Mouse (Mus musculus) adrenal gland, adult 2 months (tissue): ENCODE results near the gene Ehbp1. TPM values are rescaled to one million over a fixed set of nuclear protein-coding genes. Genes with fewer than 3 reads are reported as not detected.

Experiments used
- DNase-seq: peaks from one replicate; pipeline ENCODE4 v3.0.0; 2021
- long read RNA-seq: library from polyadenylated mRNA; stranded (forward); transcript quantifications from one replicate; pipeline ENCODE4 v2.0.0, GENCODE M21; 2021
- polyA plus RNA-seq: library from polyadenylated mRNA; depleted of rRNA; stranded (reverse); fragments of >200 nt; gene quantifications from 2 replicates; pipeline ENCODE4 v1.2.3, GENCODE M21; 2012; rRNA removed
- total RNA-seq, 2 experiments: library from RNA; stranded (reverse); gene quantifications; 2 replicates each; pipeline ENCODE4 v1.2.3; 2021

Gene Ehbp1
- 10 to 100 TPM; 20.0 to 22.6 TPM for total RNA-seq
- 0.41 and 0.84 TPM in 2 replicates for polyA plus RNA-seq
- long read RNA-seq, partial matches to known transcripts, result 0 of 1 reads
- long read RNA-seq, other reads (novel, unspliced or antisense), result 1 of 1 reads

DNA sequence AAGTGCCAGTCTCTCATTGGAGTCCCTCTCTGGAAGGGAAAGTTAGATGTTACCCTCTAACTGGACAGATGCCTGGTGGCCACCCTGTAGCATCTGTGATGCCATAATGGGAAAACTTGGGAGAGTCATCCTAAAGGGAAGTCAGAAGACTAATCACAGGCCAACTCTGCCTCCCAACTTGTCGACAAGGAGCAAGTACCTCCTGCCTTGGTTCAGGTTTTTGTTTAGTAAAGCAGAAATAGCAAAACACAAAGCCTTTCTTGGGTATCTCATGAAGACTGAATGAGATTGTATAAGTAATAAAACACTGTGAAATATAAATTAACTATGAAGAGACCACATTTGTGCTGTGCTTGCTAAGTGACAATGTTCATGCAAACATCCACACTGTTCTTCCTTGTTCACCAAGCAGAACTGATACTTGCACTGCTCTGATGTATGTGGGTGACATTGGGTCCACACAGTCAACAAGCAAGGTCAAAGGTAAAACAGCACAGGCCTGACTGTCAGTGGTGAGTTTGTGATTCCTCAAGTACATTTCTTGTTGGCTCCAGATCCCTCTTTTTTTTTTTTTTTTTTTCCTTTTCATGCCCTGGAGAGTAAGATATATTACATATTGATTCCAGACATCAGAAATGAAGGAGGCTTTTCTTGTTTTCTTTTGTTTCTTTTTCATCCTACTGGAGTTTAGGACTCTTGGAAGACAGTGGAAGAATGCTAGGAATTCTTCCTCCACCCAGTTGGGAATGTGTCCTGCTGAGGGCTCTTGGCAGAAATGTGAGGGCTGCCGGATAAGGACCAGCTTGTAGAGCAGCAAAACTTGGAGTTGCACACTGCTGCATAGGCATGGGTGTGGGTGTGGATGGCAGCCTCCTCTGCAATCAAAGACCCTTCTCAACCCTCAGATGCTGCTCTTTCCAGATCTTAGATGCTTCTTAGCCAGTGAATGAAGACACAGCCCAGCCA lies at the start of gene Ehbp1:
Ehbp1 (minus strand) TSS at position 51 of the 966 bp plus-strand sequence.
- no peak for DNase-seq

DNA sequence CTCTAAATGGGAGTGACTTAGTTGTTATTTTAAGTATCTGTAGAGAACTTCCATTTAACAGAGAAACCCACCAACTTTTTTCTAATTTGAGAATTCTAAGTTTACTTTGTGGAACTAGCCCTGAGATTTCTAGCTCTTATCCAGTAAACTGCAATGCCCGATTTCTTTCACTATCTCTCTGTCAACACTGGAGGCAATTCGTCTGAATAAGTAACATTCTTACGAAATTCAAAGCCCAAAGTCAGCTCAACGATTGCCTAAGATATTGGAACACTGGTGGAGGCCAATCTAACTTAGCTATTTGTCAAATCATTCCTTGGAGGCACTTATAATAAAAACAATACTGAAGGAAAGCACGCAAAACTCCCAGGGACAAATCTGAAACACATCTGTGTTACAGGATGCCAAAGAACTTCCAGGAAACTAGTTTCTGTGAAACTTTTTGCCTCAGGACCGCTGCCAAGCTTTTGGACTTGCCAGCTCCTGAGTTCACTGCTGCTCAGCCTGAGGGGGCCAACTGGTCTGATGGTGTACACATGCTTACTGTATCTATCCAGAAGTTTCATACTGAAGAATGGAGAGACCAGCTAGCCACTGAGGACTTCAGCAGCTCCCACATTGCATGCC lies 45.5 kb upstream of the Ehbp1 start:
- DNase-seq, result peak; percentile 45

DNA sequence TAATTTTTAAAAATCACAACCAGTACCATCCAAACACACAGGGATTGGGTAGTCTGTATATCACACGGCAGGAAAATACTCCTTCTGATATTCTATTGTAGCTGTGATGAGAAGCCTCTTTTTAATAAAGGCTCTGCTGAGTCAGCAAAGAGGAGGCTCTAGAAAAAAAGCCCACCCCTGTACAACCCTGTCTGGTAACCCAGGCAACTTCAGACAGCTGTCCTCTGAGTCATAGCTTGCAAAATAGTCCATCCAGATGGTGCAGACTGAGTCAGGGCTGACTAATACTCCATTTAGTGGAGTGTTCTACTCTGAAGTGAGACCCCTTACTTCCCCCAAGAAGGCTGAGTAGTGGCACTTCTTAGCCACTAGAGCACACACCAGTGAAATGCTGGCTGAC lies 41.4 kb upstream of the Ehbp1 start:
- DNase-seq, result no peak

GRCm38 (mm10) chr11:22374811-22375210 lies 32.7 kb upstream of the Ehbp1 start:
- no peak for DNase-seq

DNA sequence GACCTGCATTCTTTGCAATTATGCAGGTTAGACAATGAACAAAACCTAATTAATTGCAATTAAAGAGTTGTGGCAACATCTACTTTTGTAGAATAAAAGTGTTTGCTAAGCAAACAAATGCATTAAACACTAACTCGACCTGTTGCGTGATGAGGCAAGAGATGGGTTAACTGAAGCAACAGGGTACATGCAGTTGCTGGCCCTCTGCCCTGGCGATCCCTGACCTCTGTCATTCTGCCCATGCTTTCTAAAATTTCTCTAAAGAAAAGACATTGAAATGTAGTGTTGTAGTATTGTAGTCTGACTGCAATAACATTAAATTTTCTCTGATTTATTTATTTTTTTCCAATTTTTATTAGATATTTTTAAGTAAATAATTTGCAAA lies 31.2 kb upstream of the Ehbp1 start:
- no peak for DNase-seq

DNA sequence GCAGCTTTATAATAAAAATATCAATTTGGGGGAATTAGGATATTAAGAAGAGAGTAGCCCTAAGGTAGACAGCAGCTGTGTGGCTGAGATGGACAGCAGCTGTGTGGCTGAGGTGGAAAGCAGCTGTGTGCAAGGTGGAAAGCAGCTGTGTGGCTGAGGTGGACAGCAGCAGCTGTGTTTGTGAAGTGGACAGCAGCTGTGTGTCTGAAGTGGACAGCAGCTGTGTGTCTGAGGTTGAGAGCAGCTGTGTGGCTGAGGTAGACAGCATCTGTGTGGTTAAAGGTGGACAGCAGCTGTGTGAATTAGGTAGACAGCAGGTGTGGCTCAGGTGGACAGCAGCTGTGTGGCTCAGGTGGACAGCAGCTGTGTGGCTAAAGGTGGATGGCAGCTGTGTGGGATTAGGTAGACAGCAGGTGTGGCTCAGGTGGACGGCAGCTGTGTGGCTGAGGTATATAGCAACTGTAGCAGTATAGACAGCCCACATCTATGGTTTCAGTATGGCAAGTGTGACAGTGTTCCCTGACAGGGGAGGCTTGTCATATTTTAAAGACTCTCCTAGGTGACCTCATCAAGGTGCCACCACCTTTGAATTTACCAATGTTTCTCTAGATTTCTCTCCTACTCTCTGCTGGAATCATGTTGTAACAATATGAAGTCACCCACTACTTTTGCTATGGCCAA lies 30.7 kb upstream of the Ehbp1 start:
- DNase-seq, result no peak

- DNase-seq, result no peak
Measured at GRCm38 (mm10) chr11:22369841-22370240, 27.7 kb upstream of the Ehbp1 start.

DNA sequence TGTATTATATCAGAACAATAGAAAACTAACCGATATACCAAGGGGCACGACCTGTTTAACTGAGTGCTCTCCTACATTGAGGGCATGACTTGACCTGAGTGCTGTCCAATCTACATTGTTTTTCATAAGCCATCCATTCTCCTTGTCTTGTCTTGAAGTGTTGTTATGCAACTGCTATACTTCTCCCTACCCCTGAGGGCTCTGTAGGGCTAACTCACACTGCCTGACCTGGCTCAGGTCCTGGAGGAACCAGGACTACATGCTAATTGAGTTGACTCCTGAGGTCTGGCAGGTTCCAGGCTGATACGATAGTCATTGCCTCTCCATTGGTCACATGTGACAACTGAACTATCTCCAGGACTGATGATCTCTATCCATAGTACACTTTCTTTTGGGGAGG lies 26.5 kb upstream of the Ehbp1 start:
- DNase-seq, result no peak

DNA sequence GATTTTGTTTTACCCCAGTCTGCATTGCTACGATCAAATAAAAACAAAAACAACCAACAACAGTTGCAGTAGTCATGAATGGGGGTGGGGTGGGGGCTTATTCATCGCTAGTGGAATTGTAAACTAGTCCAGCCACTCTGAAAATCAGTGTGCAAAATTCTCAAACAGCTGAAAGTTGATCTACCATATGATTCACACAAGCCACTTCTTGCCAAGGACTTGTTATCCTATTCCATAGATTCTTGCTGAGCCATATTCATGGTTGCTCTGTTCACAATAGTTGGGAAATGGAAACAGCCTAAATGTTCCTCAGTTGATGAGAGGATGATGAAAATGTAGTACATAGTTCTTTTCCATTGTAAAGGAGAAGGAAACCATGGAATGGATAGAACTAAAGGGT lies 24.4 kb upstream of the Ehbp1 start:
- DNase-seq, result no peak

DNA sequence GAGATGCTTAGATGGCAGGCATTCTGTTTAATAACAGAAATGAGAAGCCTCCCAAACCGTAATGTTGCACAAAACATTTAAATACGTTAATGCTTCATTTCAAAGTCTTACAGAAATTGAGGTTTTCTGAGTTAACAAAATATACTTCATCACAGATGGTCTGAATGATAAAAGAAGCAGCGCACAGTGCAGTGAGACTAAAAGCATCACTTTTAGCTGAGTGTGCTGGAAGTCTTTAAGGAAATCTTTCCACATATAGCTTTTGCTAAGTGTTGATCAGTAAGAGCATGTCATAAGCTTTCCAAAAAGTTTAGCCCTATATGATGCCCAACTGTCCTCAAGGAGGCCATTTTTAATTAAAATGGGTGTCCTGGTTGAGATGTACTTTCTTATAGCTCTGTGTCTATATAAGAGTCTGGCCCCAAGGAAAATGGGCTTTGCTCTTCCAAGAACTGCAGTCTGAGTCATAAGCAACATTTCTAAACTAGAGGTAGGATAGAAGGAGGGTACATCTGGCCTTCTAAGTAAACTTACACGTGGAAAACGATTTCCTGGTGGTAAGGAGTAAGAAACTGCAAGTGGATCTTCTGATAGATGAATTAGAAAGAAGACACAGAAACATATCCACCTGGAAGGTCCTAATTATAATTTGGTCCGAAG lies 12.0 kb upstream of the Ehbp1 start:
- no peak for DNase-seq

GRCm38 (mm10) chr11:22349945-22350344 lies 7.9 kb upstream of the Ehbp1 start:
- no peak for DNase-seq

- DNase-seq, result no peak
Measured at GRCm38 (mm10) chr11:22348536-22348910, 6.4 kb upstream of the Ehbp1 start.

DNA sequence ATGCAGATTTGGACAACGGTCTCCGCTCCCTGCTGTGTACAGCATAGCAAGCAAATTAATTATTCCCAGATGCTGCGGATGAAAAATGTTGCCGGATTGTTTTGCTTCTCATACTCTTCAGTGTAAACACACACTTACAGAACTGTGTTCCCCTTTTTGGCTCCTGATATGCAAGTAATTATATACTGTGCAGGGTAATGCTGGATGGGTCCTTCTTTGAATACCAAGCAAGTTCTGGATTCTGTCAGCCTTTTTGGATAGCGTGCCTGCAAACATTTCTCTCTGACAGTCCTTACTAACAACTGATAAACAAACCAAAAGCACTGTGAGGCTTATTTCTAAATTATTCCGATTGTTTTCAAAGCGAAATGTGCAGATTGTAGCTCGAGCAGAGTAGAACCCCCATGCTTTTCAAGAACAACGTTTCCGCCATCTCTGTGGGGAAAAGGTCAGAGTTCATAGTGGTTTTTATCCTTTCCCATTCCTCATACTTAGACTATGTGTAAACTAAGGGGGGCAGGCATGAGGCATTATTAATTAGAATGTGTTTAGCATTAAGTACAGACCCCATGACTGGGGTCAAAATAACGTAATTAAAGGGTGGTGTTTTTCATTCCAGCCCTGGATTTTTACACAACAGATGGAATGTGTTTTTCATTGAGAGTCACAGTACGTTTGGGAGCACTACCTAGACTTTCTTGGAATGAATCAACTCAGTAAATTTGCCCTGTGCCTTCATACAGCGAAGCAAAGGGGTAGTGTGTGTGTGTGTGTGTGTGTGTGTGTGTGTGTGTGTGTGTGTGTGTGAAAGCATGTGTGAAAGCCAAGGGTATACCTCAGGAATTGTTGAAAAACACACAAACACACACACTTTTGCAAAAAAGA lies 5.8 kb upstream of the Ehbp1 start:
- DNase-seq, result no peak

GRCm38 (mm10) chr11:22327302-22327910 lies 14.7 kb downstream of the Ehbp1 start:
- DNase-seq, result no peak

- peak; percentile 58 for DNase-seq
Measured at GRCm38 (mm10) chr11:22317824-22318411, 24.2 kb downstream of the Ehbp1 start.

GRCm38 (mm10) chr11:22315801-22316200 lies 26.3 kb downstream of the Ehbp1 start:
- DNase-seq, result no peak

DNA sequence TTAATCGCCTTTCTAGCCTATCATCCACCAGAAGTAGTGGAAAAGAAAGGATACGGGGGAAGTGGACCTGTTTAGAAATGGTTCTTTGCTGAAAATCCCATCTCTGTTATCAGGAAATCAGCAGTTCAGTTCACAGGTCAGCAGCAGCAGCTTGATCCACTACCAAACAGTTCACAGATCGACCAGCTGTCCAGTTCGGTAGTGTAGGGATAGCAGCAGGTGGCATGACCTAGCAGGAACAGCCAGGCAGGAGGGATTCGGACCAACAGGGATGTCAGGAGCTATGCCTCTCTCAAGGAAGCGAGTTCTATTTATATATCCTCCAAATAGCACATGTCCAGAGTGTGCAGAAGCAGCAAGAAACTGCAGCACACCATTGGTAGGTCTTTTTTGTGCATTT lies 40.9 kb downstream of the Ehbp1 start:
- no peak for DNase-seq

- DNase-seq, result no peak
Measured at GRCm38 (mm10) chr11:22289164-22289563, 52.9 kb downstream of the Ehbp1 start.

GRCm38 (mm10) chr11:22287513-22287900 lies 54.6 kb downstream of the Ehbp1 start:
- no peak for DNase-seq

GRCm38 (mm10) chr11:22286885-22287512 lies 55.1 kb downstream of the Ehbp1 start:
- DNase-seq, result peak; percentile 99
